Mouse (Mus musculus) neural tube, embryonic 12.5 days (tissue): ENCODE measurements around the gene Dhrs9. TPM values are rescaled to one million over a fixed set of nuclear protein-coding genes. Genes with fewer than 3 reads are reported as not detected.

Experiments used
- ATAC-seq: fragments of 200-750 bp; cut with Nextera tagmentation; 2 replicates; pipeline ENCODE4 v1.8.0; 2017; ENCODE audit warnings: low read depth, mild to moderate bottlenecking, moderate TSS enrichment, moderate library complexity; ENCODE audit not compliant: low FRiP score
- H3K27ac ChIP-seq: fragments of 300-500 bp; sonication (generic); 2 replicates; pipeline ENCODE4 v1.5.1; 2016
- H3K27me3 ChIP-seq: fragments of 300-500 bp; sonication (generic); replicated peaks from 2 replicates; pipeline ENCODE4 v1.6.1; 2016; ENCODE audit warnings: mild to moderate bottlenecking
- H3K36me3 ChIP-seq: fragments of 300-500 bp; sonication (generic); 2 replicates; pipeline ENCODE4 v1.6.1; 2016; ENCODE audit warnings: mild to moderate bottlenecking
- H3K4me1 ChIP-seq: fragments of 300-500 bp; sonication (generic); 2 replicates; pipeline ENCODE4 v1.6.1; 2016
- H3K4me2 ChIP-seq: fragments of 300-500 bp; sonication (generic); replicated peaks from 2 replicates; pipeline ENCODE4 v1.6.1; 2016; ENCODE audit warnings: mild to moderate bottlenecking
- H3K4me3 ChIP-seq: fragments of 300-500 bp; sonication (generic); 2 replicates; pipeline ENCODE4 v1.5.1; 2016
- H3K9ac ChIP-seq: fragments of 300-500 bp; sonication (generic); 2 replicates; pipeline ENCODE4 v1.6.1; 2016; ENCODE audit warnings: mild to moderate bottlenecking
- H3K9me3 ChIP-seq: fragments of 300-500 bp; sonication (generic); 2 replicates; pipeline ENCODE4 v1.6.1; 2016; ENCODE audit warnings: mild to moderate bottlenecking
- WGBS: fragments of 180-500 bp; shearing (Covaris S2); methylation state at CpG from one replicate; pipeline ENCODE4 v1.1.7; 2016; 5-methylcytosine and 5-hydroxymethylcytosine counted together
- polyA plus RNA-seq: library from polyadenylated mRNA; unstranded; fragments of >200 nt; fragmentation: Nextera tagmentation; extraction: Ambion mirVana; gene quantifications from 2 replicates; pipeline ENCODE4 v1.2.1, GENCODE M21; 2016

Dhrs9 gene
- polyA plus RNA-seq, 1 experiment from 2014 or later: not detected

- peak; percentile 48; the same call in 1 of the 2 replicates for ATAC-seq
- Histone ChIP-seq H3K36me3 (no peaks in the 10 kb centered on the region), H3K9me3 (no peaks in the 10 kb centered on the region), H3K4me1 (no peaks in the 10 kb centered on the region), H3K27me3 (no peaks in the 10 kb centered on the region), H3K4me2 (no peak overlapping the region), H3K4me3 (no peak overlapping the region), H3K27ac (no peak overlapping the region), H3K9ac (no peak overlapping the region)
- 29% methylated on average over 3 of the region's 3 CpGs for WGBS
Observed at GRCm38 (mm10) chr2:69428116-69428515, 47.9 kb downstream of the Dhrs9 start.

GRCm38 (mm10) chr2:69441656-69442055, 61.4 kb downstream of the Dhrs9 start:
- Histone ChIP-seq H3K27ac (no peak overlapping the region), H3K9ac (no peak overlapping the region), H3K9me3 (no peaks in the 10 kb centered on the region), H3K36me3 (no peaks in the 10 kb centered on the region), H3K27me3 (no peaks in the 10 kb centered on the region), H3K4me1 (no peaks in the 10 kb centered on the region), H3K4me3 (no peak overlapping the region), H3K4me2 (no peak overlapping the region)
- WGBS: 86% methylated on average over 3 of the region's 3 CpGs
- no peak for ATAC-seq

- H3K4me3 ChIP-seq: no peak overlapping the region
- no peak overlapping the region for H3K9ac ChIP-seq
- ATAC-seq: no peak
- no peaks in the 10 kb centered on the region for H3K36me3 ChIP-seq
- 80% methylated on average over 4 of the region's 4 CpGs for WGBS
- H3K9me3 ChIP-seq: no peaks in the 10 kb centered on the region
- H3K27me3 ChIP-seq: no peaks in the 10 kb centered on the region
- H3K4me2 ChIP-seq: no peak overlapping the region
- no peaks in the 10 kb centered on the region for H3K4me1 ChIP-seq
- no peak overlapping the region for H3K27ac ChIP-seq
Observed at GRCm38 (mm10) chr2:69445896-69446472, 65.7 kb downstream of the Dhrs9 start.

GRCm38 (mm10) chr2:69448581-69448980, 68.3 kb downstream of the Dhrs9 start:
- no peaks in the 10 kb centered on the region for H3K36me3 ChIP-seq
- no peaks in the 10 kb centered on the region for H3K27me3 ChIP-seq
- no peak overlapping the region for H3K4me2 ChIP-seq
- WGBS: 90% methylated on average over 4 of the region's 4 CpGs
- no peaks in the 10 kb centered on the region for H3K9me3 ChIP-seq
- no peak overlapping the region for H3K4me3 ChIP-seq
- no peak overlapping the region for H3K27ac ChIP-seq
- H3K4me1 ChIP-seq: no peaks in the 10 kb centered on the region
- H3K9ac ChIP-seq: no peak overlapping the region
- no peak for ATAC-seq

GRCm38 (mm10) chr2:69451128-69451527, 70.9 kb downstream of the Dhrs9 start:
- H3K4me1 ChIP-seq: no peaks in the 10 kb centered on the region

More at GRCm38 (mm10) chr2:69451128-69451527, 70.9 kb downstream of the Dhrs9 start:
- no peak overlapping the region for H3K4me2 ChIP-seq
- whole genome bisulfite sequencing: 92% methylated on average over 5 of the region's 5 CpGs
- no peaks in the 10 kb centered on the region for H3K9me3 ChIP-seq
- H3K4me3 ChIP-seq: no peak overlapping the region
- no peaks in the 10 kb centered on the region for H3K27me3 ChIP-seq
- ATAC-seq: no peak
- H3K36me3 ChIP-seq: no peaks in the 10 kb centered on the region
- H3K27ac ChIP-seq: no peak overlapping the region
- no peak overlapping the region for H3K9ac ChIP-seq

Other genes with a start within 250 kb of the Dhrs9 start
- gene Nostrin, start 244.6 kb upstream of the Dhrs9 start, polyA plus RNA-seq: 1.2 and 1.7 TPM in 2 replicates
- gene Spc25, start 174.3 kb upstream of the Dhrs9 start, polyA plus RNA-seq: 145 and 156 TPM in 2 replicates
- gene G6pc2, start 169.4 kb upstream of the Dhrs9 start, polyA plus RNA-seq: 0.72 and 0.76 TPM in 2 replicates
- not detected in 2 replicates for gene Abcb11, start 37.8 kb upstream of the Dhrs9 start, polyA plus RNA-seq
- gene Lrp2, start 205.6 kb downstream of the Dhrs9 start, polyA plus RNA-seq: 1.4 TPM in 2 replicates